Comparison of ENCODE assay signal across 10 mouse cellular contexts in the genomic region with DNA sequence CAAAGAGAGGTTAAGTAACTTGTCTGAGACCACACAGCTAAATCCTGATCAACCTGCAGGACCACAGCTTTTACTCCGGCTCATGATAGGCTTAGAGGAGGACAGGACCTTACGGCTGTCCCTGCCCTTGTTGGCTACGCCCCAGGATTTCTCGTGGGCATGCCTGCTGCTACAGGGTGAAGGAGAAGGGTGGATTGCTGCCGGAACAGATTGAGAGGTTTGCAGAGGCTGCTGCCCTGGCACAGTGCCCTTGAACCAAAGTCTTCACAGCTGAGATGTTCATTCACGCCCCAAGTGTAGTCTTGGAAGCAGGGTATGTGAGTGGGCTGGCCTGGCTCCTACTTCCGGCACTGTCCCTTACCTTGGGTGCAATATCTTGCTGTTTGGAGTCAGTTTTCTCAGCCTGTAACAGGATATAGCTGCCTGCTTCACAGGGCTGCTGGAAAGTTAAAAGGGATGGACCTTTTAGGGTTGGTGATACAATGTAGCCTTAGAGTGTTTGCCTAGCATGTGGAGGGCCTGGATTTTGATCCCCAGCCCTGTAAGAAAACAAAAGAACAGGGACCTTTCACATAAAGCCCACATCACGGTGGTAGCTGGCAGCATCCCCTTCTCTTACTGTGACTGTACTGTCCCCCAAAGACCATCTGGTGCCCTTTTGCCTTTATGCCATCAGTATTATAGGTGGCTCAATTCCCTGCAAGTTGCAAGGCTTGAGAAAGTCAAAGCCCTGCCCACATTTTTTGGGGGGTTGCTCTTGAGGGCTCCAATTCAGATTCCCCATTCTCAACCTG. TPM values are rescaled to one million over a fixed set of nuclear protein-coding genes. Genes with fewer than 3 reads are reported as not detected.
A peak's percentile ranks its signal among the peaks of the same experiment; 100 is the strongest.
DNase-seq lines count a peak whose midpoint lies in the region; ATAC-seq and TF ChIP-seq lines count a peak whose summit lies in the region.
"Had no signal": no experiment of that assay in that cellular context is flagged by ENCODE, and none has a peak within 500 bp of the region (broad histone marks: within the 10 kb centered on the region; RNA-seq: fewer than 3 reads in every experiment).

No protein-coding gene starts in this region.

- WGBS in embryonic facial prominence, embryonic 14.5 days = 60% methylated on average over 8 of the region's 8 CpGs
- WGBS in stomach, postnatal 0 days = 37% methylated on average over 8 of the region's 8 CpGs
- WGBS in heart, embryonic 11.5 days (ENCODE audit: insufficient replicate concordance) = 70% methylated on average over 8 of the region's 8 CpGs

- no peak overlapping the region for H3K9ac ChIP-seq in embryonic facial prominence, embryonic 14.5 days (ENCODE audit: low read depth, low read length)
- no peak overlapping the region for H3K9ac ChIP-seq in stomach, postnatal 0 days (ENCODE audit: low read length)
- no peak overlapping the region for H3K9ac ChIP-seq in heart, embryonic 11.5 days (ENCODE audit: low read depth, low read length)
- H3K9ac ChIP-seq: embryonic facial prominence, embryonic 15.5 days had no signal

- H3K4me2 ChIP-seq in embryonic facial prominence, embryonic 14.5 days (ENCODE audit: low read depth, low read length) = no peak overlapping the region
- H3K4me2 ChIP-seq in stomach, postnatal 0 days (replicated peaks; ENCODE audit: low read depth) = no peak overlapping the region
- no peak overlapping the region for H3K4me2 ChIP-seq in heart, embryonic 11.5 days
- H3K4me2 ChIP-seq: embryonic facial prominence, embryonic 15.5 days had no signal

- no peaks in the 10 kb centered on the region for H3K9me3 ChIP-seq in embryonic facial prominence, embryonic 14.5 days (ENCODE audit: control insufficient read depth, low read length)
- no peaks in the 10 kb centered on the region for H3K9me3 ChIP-seq in stomach, postnatal 0 days (ENCODE audit: control insufficient read depth, low read length)
- H3K9me3 ChIP-seq in heart, embryonic 11.5 days (replicated peaks; ENCODE audit: control insufficient read depth, low read length) = no peaks in the 10 kb centered on the region
- H3K9me3 ChIP-seq: embryonic facial prominence, embryonic 15.5 days had no signal

- no peak overlapping the region for H3K27ac ChIP-seq in embryonic facial prominence, embryonic 14.5 days (replicated peaks; ENCODE audit: low read depth, low read length)
- H3K27ac ChIP-seq in stomach, postnatal 0 days (replicated peaks) = no peak overlapping the region
- no peak overlapping the region for H3K27ac ChIP-seq in heart, embryonic 11.5 days (ENCODE audit: low read depth, low read length)
- H3K27ac ChIP-seq: embryonic facial prominence, embryonic 15.5 days had no signal

- H3K4me1 ChIP-seq in embryonic facial prominence, embryonic 14.5 days (ENCODE audit: control insufficient read depth, insufficient read depth, low read length) = peaks cover 13% of the 10 kb centered on the region
- H3K4me1 ChIP-seq in stomach, postnatal 0 days (replicated peaks; ENCODE audit: control insufficient read depth, insufficient read depth) = peaks cover 6% of the 10 kb centered on the region; the same call in 1 of the 2 replicates
- peaks cover 22% of the 10 kb centered on the region for H3K4me1 ChIP-seq in heart, embryonic 11.5 days (ENCODE audit: control insufficient read depth, insufficient read depth, low read length)

- no peaks in the 10 kb centered on the region for H3K36me3 ChIP-seq in embryonic facial prominence, embryonic 14.5 days (ENCODE audit: control insufficient read depth, insufficient read depth, low read length)
- H3K36me3 ChIP-seq in stomach, postnatal 0 days (ENCODE audit: control insufficient read depth, insufficient read depth, low read length) = no peaks in the 10 kb centered on the region
- no peaks in the 10 kb centered on the region for H3K36me3 ChIP-seq in heart, embryonic 11.5 days (ENCODE audit: control insufficient read depth, insufficient read depth, low read length)
- H3K36me3 ChIP-seq: embryonic facial prominence, embryonic 15.5 days had no signal

- no peaks in the 10 kb centered on the region for H3K27me3 ChIP-seq in embryonic facial prominence, embryonic 14.5 days (replicated peaks; ENCODE audit: control insufficient read depth, insufficient read depth, low read length)
- no peaks in the 10 kb centered on the region for H3K27me3 ChIP-seq in stomach, postnatal 0 days (ENCODE audit: control insufficient read depth, insufficient read depth, low read length)
- peaks cover 12% of the 10 kb centered on the region for H3K27me3 ChIP-seq in heart, embryonic 11.5 days (ENCODE audit: control insufficient read depth, insufficient read depth, low read length)
- H3K27me3 ChIP-seq: embryonic facial prominence, embryonic 15.5 days had no signal

- DNase-seq in ovary, postnatal 36 days (ENCODE audit: low spot score) = peak; percentile 33
- DNase-seq in ovary, postnatal 14 days (ENCODE audit: low spot score) = no peak
- DNase-seq in embryonic facial prominence, embryonic 14.5 days (ENCODE audit: low spot score) = peak; percentile 54
- DNase-seq in kidney, postnatal 36 days = peak; percentile 12 to 48
- DNase-seq in stomach, postnatal 0 days (ENCODE audit: low spot score) = peak; percentile 25
- no peak for DNase-seq in right cerebral cortex, adult 2 months (ENCODE audit: low spot score in 2 of 2)
- no peak for DNase-seq in yolk sac, embryonic 10.5 days (ENCODE audit: low spot score)

- 0 out of 2 replicates have a peak, but pooled peaks have one; percentile 6 for ATAC-seq in embryonic facial prominence, embryonic 14.5 days (ENCODE audit: low read depth)
- ATAC-seq in stomach, postnatal 0 days (ENCODE audit: low FRiP score, low TSS enrichment) = no peak
- ATAC-seq in heart, embryonic 11.5 days (replicated peaks; ENCODE audit: insufficient number of reproducible peaks, low FRiP score, low TSS enrichment) = no peak

- no peak for TF ChIP-seq EP300 in stomach, postnatal 0 days (optimal IDR thresholded peaks at IDR 0.05)

- TF ChIP-seq CTCF in stomach, postnatal 0 days (IDR thresholded peaks at IDR 0.05; ENCODE audit: low read depth) = no peak

- H3K4me3 ChIP-seq in embryonic facial prominence, embryonic 14.5 days (ENCODE audit: low read depth, low read length) = no peak overlapping the region
- no peak overlapping the region for H3K4me3 ChIP-seq in stomach, postnatal 0 days (ENCODE audit: low read depth, low read length)
- no peak overlapping the region for H3K4me3 ChIP-seq in heart, embryonic 11.5 days (ENCODE audit: low read depth, low read length)
- H3K4me3 ChIP-seq: embryonic facial prominence, embryonic 15.5 days had no signal

RNA-seq across cellular contexts. Expression of gene Cntn2, which starts 18.0 kb away (rescaled TPM):
- polyA plus RNA-seq in embryonic facial prominence, embryonic 14.5 days (2014; fragmentation: Nextera tagmentation; extraction: Ambion mirVana) = 3.6 and 4.3 TPM in 2 replicates
- 0.04 and 0.13 TPM in 2 replicates for polyA plus RNA-seq in stomach, postnatal 0 days (2015; fragmentation: Nextera tagmentation; extraction: Ambion mirVana)
- 0.09 and 0.35 TPM in 2 replicates for polyA plus RNA-seq in heart, embryonic 11.5 days (2014; fragmentation: Nextera tagmentation; extraction: Ambion mirVana)
- polyA plus RNA-seq: testis, adult 2 months had no signal

RNA-seq across cellular contexts. Expression of gene Tmem81, which starts 55.1 kb away (rescaled TPM):
- 1.8 TPM in 2 replicates for polyA plus RNA-seq in embryonic facial prominence, embryonic 14.5 days (2014; fragmentation: Nextera tagmentation; extraction: Ambion mirVana)
- 0.56 and 0.76 TPM in 2 replicates for polyA plus RNA-seq in stomach, postnatal 0 days (2015; fragmentation: Nextera tagmentation; extraction: Ambion mirVana)
- 1.1 and 1.3 TPM in 2 replicates for polyA plus RNA-seq in heart, embryonic 11.5 days (2014; fragmentation: Nextera tagmentation; extraction: Ambion mirVana)

Comparison
In these comparisons a context has a peak if more than half of its experiments do, and no peak if none do; other contexts are left out.
1. DNase-seq: peak in ovary, postnatal 36 days (single experiment), embryonic facial prominence, embryonic 14.5 days (single experiment), kidney, postnatal 36 days (2 of 2) and stomach, postnatal 0 days (single experiment); none in ovary, postnatal 14 days (single experiment), right cerebral cortex, adult 2 months (0 of 2) and yolk sac, embryonic 10.5 days (single experiment).